Mouse (Mus musculus) limb, embryonic 13.5 days (tissue): ENCODE data around the gene Gm40193. TPM values are rescaled to one million over a fixed set of nuclear protein-coding genes. Genes with fewer than 3 reads are reported as not detected.
"Not testable (repeated sequence)": the region's sequence is repeated elsewhere in the genome, so short reads cannot be mapped to it uniquely, and the experiment has no call there.

Experiments used
- ATAC-seq: fragments of 200-750 bp; cut with Nextera tagmentation; 2 replicates; pipeline ENCODE4 v1.8.0; 2017; ENCODE audit warnings: low read depth, moderate number of reproducible peaks, moderate TSS enrichment; ENCODE audit not compliant: low FRiP score
- H3K27ac ChIP-seq: fragments of 300-500 bp; sonication (generic); 2 replicates; pipeline ENCODE4 v1.5.1; 2015; ENCODE audit warnings: inconsistent platforms, mild to moderate bottlenecking, moderate library complexity
- H3K27me3 ChIP-seq: fragments of 300-500 bp; sonication (generic); 2 replicates; pipeline ENCODE4 v1.6.1; 2015; ENCODE audit warnings: mild to moderate bottlenecking, inconsistent platforms
- H3K36me3 ChIP-seq: fragments of 300-500 bp; sonication (generic); 2 replicates; pipeline ENCODE4 v1.6.1; 2015; ENCODE audit warnings: inconsistent platforms, mild to moderate bottlenecking, moderate library complexity
- H3K4me1 ChIP-seq: fragments of 300-500 bp; sonication (generic); 2 replicates; pipeline ENCODE4 v1.6.1; 2015; ENCODE audit warnings: inconsistent platforms
- H3K4me2 ChIP-seq: fragments of 300-500 bp; sonication (generic); replicated peaks from 2 replicates; pipeline ENCODE4 v1.6.1; 2015; ENCODE audit warnings: inconsistent platforms, mild to moderate bottlenecking, moderate library complexity
- H3K4me3 ChIP-seq: fragments of 300-500 bp; sonication (generic); 2 replicates; pipeline ENCODE4 v1.5.1; 2015; ENCODE audit warnings: moderate library complexity, mild to moderate bottlenecking, inconsistent platforms
- H3K9ac ChIP-seq: fragments of 300-500 bp; sonication (generic); 2 replicates; pipeline ENCODE4 v1.6.1; 2015; ENCODE audit warnings: mild to moderate bottlenecking, inconsistent platforms
- H3K9me3 ChIP-seq: fragments of 300-500 bp; sonication (generic); 2 replicates; pipeline ENCODE4 v1.6.1; 2016; ENCODE audit warnings: inconsistent platforms
- WGBS: fragments of 180-500 bp; shearing (Covaris S2); methylation state at CpG from one replicate; pipeline ENCODE4 v1.1.7; 2015; 5-methylcytosine and 5-hydroxymethylcytosine counted together
- polyA plus RNA-seq: library from polyadenylated mRNA; unstranded; fragments of >200 nt; fragmentation: Nextera tagmentation; extraction: Ambion mirVana; gene quantifications from 2 replicates; pipeline ENCODE4 v1.2.1, GENCODE M21; 2015

Gene Gm40193
- not detected in 2 replicates for polyA plus RNA-seq

DNA sequence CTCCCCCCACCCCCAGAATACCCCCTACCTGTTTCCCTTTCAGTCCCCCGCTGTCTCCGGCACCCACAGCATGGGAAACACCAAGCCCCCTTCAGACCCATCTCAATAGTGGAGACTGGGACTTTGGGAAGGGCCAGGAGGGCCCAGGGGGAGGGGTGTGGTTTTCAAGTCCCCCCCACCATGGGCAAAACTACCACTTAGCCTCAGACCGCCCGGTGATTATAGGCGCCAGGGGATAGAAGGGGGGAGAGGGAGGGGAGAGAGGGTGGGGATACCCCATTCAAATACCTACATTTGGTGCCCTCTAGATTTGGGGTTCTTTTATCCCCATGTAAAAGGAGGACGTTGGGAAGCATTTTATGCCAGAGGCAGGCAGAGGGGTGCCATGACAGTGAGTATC, at the start of gene Gm40193:
TSS of gene Gm40193 (minus strand) at position 101 of the 400 bp plus-strand sequence.
- no peak within 1 kb of the TSS for H3K4me3 ChIP-seq
- no peak for ATAC-seq
- H3K4me1 ChIP-seq, result no peaks in the 10 kb centered on the region
- no peak within 1 kb of the TSS for H3K4me2 ChIP-seq
- H3K27ac ChIP-seq, result no peak within 1 kb of the TSS
- 77% methylated on average over 6 of the region's 6 CpGs for WGBS
- no peak within 1 kb of the TSS for H3K9ac ChIP-seq
- peaks cover 3% of the 10 kb centered on the region; the same call in 1 of the 2 replicates for H3K27me3 ChIP-seq
- H3K9me3 ChIP-seq, result no peaks in the 10 kb centered on the region
- peaks cover 20% of the 10 kb centered on the region for H3K36me3 ChIP-seq

DNA sequence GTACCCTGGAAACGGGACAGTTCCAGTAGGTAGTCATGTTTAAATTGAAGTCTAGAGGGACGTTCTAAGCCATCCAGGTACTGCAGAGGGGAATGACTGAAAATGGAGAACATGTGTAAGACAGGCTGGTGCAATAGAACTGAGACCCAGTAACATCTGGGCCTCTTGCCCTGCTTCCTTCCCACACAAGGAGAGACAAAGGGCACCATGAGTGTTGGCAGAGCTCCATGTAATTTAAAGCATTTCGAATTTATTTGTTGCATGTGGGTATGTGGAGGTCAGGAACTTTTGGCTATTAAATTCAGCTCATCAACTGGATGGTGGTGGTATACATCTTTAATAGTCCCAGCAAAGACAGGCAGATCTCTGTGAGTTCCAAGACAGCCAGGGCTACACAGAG, 49.5 kb upstream of the Gm40193 start:
- H3K27ac ChIP-seq, result no peak overlapping the region
- no peak overlapping the region for H3K4me2 ChIP-seq
- no peak for ATAC-seq
- WGBS, result 50% methylated on average over 3 of the region's 3 CpGs
- no peaks in the 10 kb centered on the region for H3K36me3 ChIP-seq
- H3K9me3 ChIP-seq, result no peaks in the 10 kb centered on the region
- no peak overlapping the region for H3K9ac ChIP-seq
- no peak overlapping the region for H3K4me3 ChIP-seq
- H3K4me1 ChIP-seq, result peaks cover 88% of the 10 kb centered on the region
- no peaks in the 10 kb centered on the region for H3K27me3 ChIP-seq

DNA sequence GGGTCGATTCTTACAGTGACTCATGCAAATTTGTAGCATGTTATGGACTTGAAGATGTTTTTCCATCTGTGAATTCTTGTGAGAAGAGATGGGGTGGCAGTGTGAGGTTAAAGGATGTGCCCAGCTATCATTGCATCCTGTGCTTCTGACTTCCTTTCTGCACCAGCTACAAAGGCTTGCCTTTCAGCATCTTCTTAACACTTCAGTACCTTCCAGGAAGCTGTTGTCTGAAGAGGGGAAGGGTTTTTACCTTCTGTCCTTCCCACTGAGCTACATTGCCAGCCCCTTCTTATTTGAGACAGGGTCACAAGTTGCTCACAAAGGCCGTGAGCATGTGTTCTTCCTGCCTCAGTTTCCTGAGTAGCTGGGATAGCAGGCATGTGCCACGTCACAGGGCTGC, 48.2 kb upstream of the Gm40193 start:
- H3K9me3 ChIP-seq, result no peaks in the 10 kb centered on the region
- H3K4me1 ChIP-seq, result peaks cover 91% of the 10 kb centered on the region
- no peak overlapping the region for H3K27ac ChIP-seq
- no peak for ATAC-seq
- H3K4me2 ChIP-seq, result no peak overlapping the region
- H3K9ac ChIP-seq, result no peak overlapping the region
- no peaks in the 10 kb centered on the region for H3K27me3 ChIP-seq
- no peaks in the 10 kb centered on the region for H3K36me3 ChIP-seq
- no peak overlapping the region for H3K4me3 ChIP-seq
- 84% methylated on average over 3 of the region's 3 CpGs for WGBS

DNA sequence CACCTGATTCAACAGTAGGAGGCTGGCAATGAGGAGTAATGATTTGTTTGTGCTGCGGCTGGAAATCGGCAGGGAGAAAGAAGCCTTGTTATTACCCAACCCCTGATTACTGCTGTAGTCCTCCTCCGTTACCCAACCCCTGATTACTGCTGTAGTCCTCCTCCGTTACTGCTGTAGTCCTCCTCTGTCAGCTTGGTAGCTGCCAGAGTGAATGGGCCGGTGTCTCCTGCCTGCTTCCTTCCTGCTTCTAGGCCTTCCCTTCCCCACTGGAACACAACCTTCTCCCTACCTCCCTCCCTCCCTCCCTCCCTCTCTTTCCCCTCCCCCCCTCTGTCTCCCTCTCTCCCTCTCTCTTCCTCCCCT, 47.6 kb upstream of the Gm40193 start:
- H3K4me2 ChIP-seq, result no peak overlapping the region
- 55% methylated on average over 5 of the region's 5 CpGs for WGBS
- H3K36me3 ChIP-seq, result no peaks in the 10 kb centered on the region
- H3K9ac ChIP-seq, result no peak overlapping the region
- ATAC-seq, result no peak
- no peaks in the 10 kb centered on the region for H3K9me3 ChIP-seq
- peaks cover 85% of the 10 kb centered on the region for H3K4me1 ChIP-seq
- no peak overlapping the region for H3K27ac ChIP-seq
- no peak overlapping the region for H3K4me3 ChIP-seq
- no peaks in the 10 kb centered on the region for H3K27me3 ChIP-seq

DNA sequence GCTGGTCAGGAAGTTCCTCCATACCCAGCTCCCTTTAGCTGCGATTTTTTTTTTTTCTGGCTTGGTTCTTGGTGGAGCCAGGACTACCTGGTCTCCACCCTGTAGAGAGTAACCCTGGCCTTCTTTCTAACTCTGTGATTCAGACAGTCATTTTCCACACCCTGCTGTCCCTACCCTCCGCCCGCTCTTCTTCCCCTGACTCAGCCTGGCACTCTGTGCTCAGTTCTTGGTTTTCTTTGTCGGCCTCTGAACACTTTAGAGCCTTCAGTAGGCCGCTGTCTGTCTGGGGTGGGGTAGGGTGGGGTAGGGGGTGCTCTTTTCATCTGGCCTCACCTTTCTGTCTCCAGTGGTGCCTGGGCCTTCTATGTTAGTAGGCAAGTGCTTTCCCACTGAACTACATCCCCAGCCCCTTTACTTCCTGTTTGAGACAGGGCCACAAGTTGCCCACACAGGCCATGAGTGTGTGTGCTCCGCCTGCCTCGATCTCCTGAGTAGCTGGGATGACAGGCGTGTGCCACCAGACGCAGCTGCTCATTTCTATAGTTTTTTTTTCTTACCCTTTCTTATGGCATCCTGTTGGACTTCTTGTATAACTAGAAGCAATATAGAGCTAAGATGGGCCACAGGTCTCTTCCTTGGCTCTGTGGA, 47.1 kb upstream of the Gm40193 start:
- Histone ChIP-seq H3K9me3 (no peaks in the 10 kb centered on the region), H3K36me3 (no peaks in the 10 kb centered on the region), H3K9ac (peak overlapping the region; percentile 2; the same call in 1 of the 2 replicates), H3K4me1 (peaks cover 80% of the 10 kb centered on the region), H3K4me2 (no peak overlapping the region), H3K4me3 (no peak overlapping the region), H3K27ac (no peak overlapping the region), H3K27me3 (no peaks in the 10 kb centered on the region)
- ATAC-seq, result no peak
- 80% methylated on average over 9 of the region's 9 CpGs for WGBS

DNA sequence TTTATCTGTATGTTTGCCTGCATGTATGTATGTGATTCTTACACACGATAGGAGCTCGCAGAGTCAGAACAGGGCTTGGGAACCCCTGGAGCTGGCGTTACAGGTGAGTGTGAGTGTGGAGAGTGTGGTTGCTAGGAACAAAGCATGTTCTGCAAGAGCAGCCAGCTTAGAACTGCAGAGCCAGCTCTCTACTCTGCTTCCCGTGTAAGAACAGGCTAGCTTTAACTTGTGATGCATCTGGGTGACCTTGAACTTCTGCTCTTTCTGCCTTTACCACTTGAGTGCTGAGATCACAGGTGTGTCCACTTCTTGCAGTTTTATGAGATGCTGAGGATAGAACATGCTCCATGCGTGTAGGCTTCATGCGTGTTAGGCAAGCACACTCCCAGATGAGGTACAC, 46.2 kb upstream of the Gm40193 start:
- Histone ChIP-seq H3K4me2 (no peak overlapping the region), H3K4me3 (no peak overlapping the region), H3K9ac (no peak overlapping the region), H3K36me3 (no peaks in the 10 kb centered on the region), H3K9me3 (no peaks in the 10 kb centered on the region), H3K4me1 (peaks cover 74% of the 10 kb centered on the region), H3K27ac (no peak overlapping the region), H3K27me3 (no peaks in the 10 kb centered on the region)
- 86% methylated on average over 6 of the region's 6 CpGs for WGBS
- ATAC-seq, result no peak

DNA sequence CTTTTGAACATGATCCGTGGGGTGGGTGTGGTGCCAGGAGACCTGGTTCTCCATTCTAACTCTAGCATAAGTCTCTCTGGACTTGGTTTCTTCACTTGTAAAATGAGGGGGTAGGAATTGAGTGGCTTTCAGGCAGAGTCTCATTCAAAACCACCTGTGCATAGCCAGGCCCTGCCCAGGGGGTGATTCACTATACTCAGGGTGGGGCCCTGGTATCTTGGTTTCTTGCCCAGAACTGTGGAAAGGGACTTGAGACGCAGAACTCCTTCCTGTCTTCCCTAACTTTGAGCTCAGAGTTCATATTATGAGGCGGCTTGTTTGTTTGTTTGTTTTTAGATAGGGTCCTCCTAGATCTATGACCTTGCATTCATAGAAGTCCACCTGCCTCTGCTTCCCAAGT, 44.5 kb upstream of the Gm40193 start:
- Histone ChIP-seq H3K9me3 (no peaks in the 10 kb centered on the region), H3K4me2 (no peak overlapping the region), H3K27ac (no peak overlapping the region; the same call in 1 of the 2 replicates), H3K36me3 (no peaks in the 10 kb centered on the region), H3K4me1 (peaks cover 74% of the 10 kb centered on the region), H3K9ac (no peak overlapping the region), H3K27me3 (no peaks in the 10 kb centered on the region), H3K4me3 (no peak overlapping the region)
- no peak for ATAC-seq
- WGBS, result 78% methylated on average over 3 of the region's 3 CpGs

DNA sequence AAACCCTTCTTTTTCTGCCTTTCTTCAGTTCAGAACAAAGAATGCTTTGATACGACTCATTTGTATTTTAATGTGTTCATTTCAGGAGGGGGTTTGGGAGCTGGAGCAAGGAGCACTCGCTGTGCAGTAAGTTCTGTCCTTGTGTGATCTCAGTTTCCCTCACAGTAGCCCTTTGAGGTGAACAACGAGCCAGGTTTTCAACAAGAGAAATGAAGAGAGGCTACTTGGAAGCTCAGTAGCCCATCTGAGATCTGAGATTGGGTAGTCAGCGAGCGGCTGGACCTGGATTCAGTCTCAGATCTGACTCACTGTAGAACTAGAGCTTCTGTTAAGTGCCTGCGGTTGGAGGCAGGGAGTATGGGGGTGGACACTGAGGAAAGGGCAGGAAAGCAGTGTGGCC, 41.1 kb upstream of the Gm40193 start:
- Histone ChIP-seq H3K4me1 (peaks cover 57% of the 10 kb centered on the region), H3K9ac (0 out of 2 replicates have a peak overlapping the region, but pooled peaks have one; percentile 31), H3K9me3 (no peaks in the 10 kb centered on the region), H3K27ac (no peak overlapping the region), H3K4me3 (no peak overlapping the region), H3K27me3 (no peaks in the 10 kb centered on the region), H3K4me2 (no peak overlapping the region), H3K36me3 (no peaks in the 10 kb centered on the region)
- no peak for ATAC-seq
- 74% methylated on average over 6 of the region's 6 CpGs for WGBS

DNA sequence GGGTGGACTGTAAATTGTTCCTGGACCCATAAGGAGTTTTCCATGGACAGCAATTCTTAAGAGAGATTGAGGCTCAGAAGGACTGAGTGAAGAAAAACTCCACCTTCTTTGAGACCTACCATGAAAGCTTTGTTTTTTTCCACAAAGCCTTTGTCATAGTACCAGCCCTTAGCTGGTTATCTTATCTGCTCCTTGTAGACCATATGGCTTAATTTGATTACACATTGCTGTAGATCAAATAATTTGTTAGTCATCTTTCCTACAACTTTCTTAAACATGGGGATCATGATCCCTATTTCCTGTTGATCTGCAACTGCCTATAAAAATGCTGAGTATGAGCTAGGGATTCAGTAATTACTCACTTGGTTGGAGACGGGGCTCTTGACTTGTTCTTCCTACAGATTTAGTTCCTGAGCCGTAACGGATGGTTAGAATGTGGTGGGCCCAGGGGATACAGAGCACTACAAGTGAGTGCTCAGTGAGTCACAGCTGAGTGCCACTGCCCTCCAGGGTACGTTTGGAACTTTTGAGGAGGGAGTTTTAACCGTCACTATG, 39.7 kb upstream of the Gm40193 start:
- ATAC-seq, result no peak
- Histone ChIP-seq H3K27me3 (no peaks in the 10 kb centered on the region), H3K4me1 (peaks cover 42% of the 10 kb centered on the region), H3K36me3 (peaks cover 10% of the 10 kb centered on the region), H3K27ac (no peak overlapping the region), H3K4me2 (no peak overlapping the region), H3K4me3 (no peak overlapping the region), H3K9ac (no peak overlapping the region), H3K9me3 (no peaks in the 10 kb centered on the region)
- 50% methylated on average over 5 of the region's 5 CpGs for WGBS

DNA sequence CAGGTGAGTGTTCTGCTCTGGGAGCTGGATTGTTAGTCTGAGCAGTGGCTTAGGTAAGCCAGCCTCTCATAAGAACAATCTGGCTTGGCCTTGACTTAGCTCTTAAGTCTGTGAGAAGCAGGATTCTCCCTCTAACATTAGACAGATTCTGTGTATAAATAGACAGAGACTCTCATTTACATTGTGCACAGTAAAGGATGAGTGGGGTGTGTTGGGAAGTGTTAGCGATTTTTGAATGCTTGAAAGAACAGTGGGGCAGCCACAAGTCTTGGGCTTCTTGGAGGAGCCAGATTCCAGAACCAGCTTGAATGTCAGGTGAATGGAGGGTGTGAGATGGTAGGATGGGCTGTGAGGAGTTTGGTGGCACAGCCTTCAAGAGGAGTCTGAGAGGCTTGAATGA, 38.9 kb upstream of the Gm40193 start:
- no peak overlapping the region for H3K27ac ChIP-seq
- peaks cover 39% of the 10 kb centered on the region for H3K4me1 ChIP-seq
- H3K4me2 ChIP-seq, result no peak overlapping the region
- no peak overlapping the region for H3K4me3 ChIP-seq
- WGBS, result 85% methylated on average over 1 of the region's 1 CpGs
- H3K27me3 ChIP-seq, result no peaks in the 10 kb centered on the region
- peaks cover 15% of the 10 kb centered on the region for H3K36me3 ChIP-seq
- ATAC-seq, result no peak
- H3K9me3 ChIP-seq, result no peaks in the 10 kb centered on the region
- no peak overlapping the region for H3K9ac ChIP-seq

DNA sequence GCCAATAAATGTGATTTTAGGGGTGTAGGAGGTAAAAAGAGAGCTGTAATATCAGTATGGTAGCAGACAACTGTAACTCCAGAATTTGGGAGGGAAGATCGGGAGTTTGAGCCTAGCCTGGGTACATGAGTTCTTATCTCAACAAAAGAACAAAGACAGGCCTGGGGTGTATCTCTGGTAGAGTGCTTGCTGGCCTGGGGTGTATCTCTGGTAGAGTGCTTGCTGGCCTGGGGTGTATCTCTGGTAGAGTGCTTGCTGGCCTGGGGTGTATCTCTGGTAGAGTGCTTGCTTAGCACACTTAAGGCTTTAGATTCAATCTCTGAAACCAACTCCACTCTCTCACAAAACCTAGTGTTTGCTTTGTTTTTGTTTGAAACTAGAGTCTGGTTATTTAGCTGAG, 37.9 kb upstream of the Gm40193 start:
- H3K4me1 ChIP-seq, result peaks cover 44% of the 10 kb centered on the region
- H3K4me3 ChIP-seq, H3K27ac ChIP-seq, H3K4me2 ChIP-seq, ATAC-seq, H3K27me3 ChIP-seq, H3K9me3 ChIP-seq, H3K9ac ChIP-seq: not testable (repeated sequence)
- H3K36me3 ChIP-seq, result peaks cover 16% of the 10 kb centered on the region
- WGBS, result 95% methylated on average over 1 of the region's 1 CpGs

DNA sequence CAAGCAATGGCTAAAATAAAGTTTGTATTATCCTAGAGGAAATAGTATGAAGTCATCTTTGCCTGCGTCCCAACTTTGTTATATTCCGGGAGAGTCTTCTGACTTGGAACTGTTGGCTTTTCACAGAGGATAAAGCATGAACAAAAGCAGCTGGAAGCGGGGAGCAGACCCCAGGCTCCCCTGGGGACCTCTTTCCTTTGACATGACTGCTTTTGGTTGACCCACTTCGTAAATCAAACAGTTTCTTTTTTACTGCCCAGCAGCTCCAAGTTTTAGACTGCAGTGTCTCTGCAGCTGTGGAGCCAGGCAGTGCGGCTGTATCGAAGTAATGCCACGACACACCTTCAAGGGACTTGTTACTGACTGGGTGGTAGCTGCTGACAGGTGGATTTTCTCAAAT, 33.8 kb upstream of the Gm40193 start:
- Histone ChIP-seq H3K4me1 (peaks cover 42% of the 10 kb centered on the region), H3K27me3 (no peaks in the 10 kb centered on the region), H3K9me3 (no peaks in the 10 kb centered on the region), H3K4me3 (peak overlapping the region; percentile 5; the same call in 1 of the 2 replicates), H3K27ac (no peak overlapping the region), H3K36me3 (peaks cover 16% of the 10 kb centered on the region), H3K4me2 (peak overlapping the region; percentile 19), H3K9ac (0 out of 2 replicates have a peak overlapping the region, but pooled peaks have one; percentile 8)
- no peak for ATAC-seq
- 45% methylated on average over 7 of the region's 7 CpGs for WGBS
